In the genomic region with DNA sequence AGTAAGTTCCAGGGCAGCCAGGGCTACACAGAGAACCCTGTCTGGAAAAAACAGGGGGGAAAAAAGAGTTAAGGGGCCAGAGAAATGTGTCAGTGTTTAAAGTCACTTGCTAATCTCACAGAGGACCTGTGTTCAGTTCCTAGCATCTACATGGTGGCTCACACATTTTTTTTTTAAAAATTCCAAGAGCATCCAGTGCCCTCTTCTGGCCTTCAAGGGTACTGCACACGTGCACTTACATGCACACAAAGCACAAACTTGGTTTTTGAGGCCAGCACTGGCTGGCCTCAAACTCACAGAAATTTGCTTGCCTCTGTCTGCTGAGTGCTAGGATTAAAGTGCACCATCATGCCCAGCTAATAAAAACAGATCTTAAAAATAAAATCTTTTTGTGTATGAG, we compare ENCODE assay signal across 1 mouse cellular context.
TF ChIP-seq lines count a peak whose summit lies in the region.

No protein-coding gene starts in this region.

TF ChIP-seq in MEL, 35 proteins besides CTCF, POLR2A, EP300 and RAD21:
- TF ChIP-seq SMC3 (IDR thresholded peaks at IDR 0.05; ENCODE audit: low read depth, low read length) (peak; percentile 22; the same call in 1 of the 2 replicates), MYC (IDR thresholded peaks at IDR 0.05; ENCODE audit: low read depth, low read length) (0 out of 2 replicates have a peak, but pooled peaks have one; percentile 24), KAT2A (conservative IDR thresholded peaks at IDR 0.05; ENCODE audit: low read depth, low read length) (no peak), ZNF384 (IDR thresholded peaks at IDR 0.05; ENCODE audit: low read depth, low read length) (peak; percentile 93), ZC3H11A (IDR thresholded peaks at IDR 0.05; ENCODE audit: low read depth, low read length) (no peak), BHLHE40 (IDR thresholded peaks at IDR 0.05; ENCODE audit: borderline replicate concordance, low read depth, low read length) (no peak), CHD1 (IDR thresholded peaks at IDR 0.05; ENCODE audit: low read depth, low read length) (no peak), TBP (IDR thresholded peaks at IDR 0.05; ENCODE audit: low read depth, low read length) (no peak)
